Mouse (Mus musculus) neural tube, embryonic 15.5 days (tissue): ENCODE results near the gene Ptpro. TPM values are rescaled to one million over a fixed set of nuclear protein-coding genes. Genes with fewer than 3 reads are reported as not detected.

Experiments used
- ATAC-seq: fragments of 200-750 bp; cut with Nextera tagmentation; 2 replicates; pipeline ENCODE4 v1.8.0; 2017; ENCODE audit warnings: mild to moderate bottlenecking, moderate TSS enrichment, moderate library complexity; ENCODE audit not compliant: low FRiP score
- H3K27ac ChIP-seq: fragments of 300-500 bp; sonication (generic); replicated peaks from 2 replicates; pipeline ENCODE4 v1.5.1; 2015; ENCODE audit warnings: mild to moderate bottlenecking, inconsistent platforms
- H3K27me3 ChIP-seq: fragments of 300-500 bp; sonication (generic); replicated peaks from 2 replicates; pipeline ENCODE4 v1.6.1; 2015; ENCODE audit warnings: inconsistent platforms
- H3K36me3 ChIP-seq: fragments of 300-500 bp; sonication (generic); 2 replicates; pipeline ENCODE4 v1.6.1; 2015; ENCODE audit warnings: inconsistent platforms
- H3K4me1 ChIP-seq: fragments of 300-500 bp; sonication (generic); 2 replicates; pipeline ENCODE4 v1.6.1; 2015; ENCODE audit warnings: inconsistent platforms
- H3K4me2 ChIP-seq: fragments of 300-500 bp; sonication (generic); 2 replicates; pipeline ENCODE4 v1.6.1; 2015; ENCODE audit warnings: inconsistent platforms, mild to moderate bottlenecking, moderate library complexity
- H3K4me3 ChIP-seq: fragments of 300-500 bp; sonication (generic); replicated peaks from 2 replicates; pipeline ENCODE4 v1.5.1; 2015; ENCODE audit warnings: mild to moderate bottlenecking, inconsistent platforms
- H3K9ac ChIP-seq: fragments of 300-500 bp; sonication (generic); replicated peaks from 2 replicates; pipeline ENCODE4 v1.6.1; 2015; ENCODE audit warnings: mild to moderate bottlenecking, inconsistent platforms
- H3K9me3 ChIP-seq: fragments of 300-500 bp; sonication (generic); replicated peaks from 2 replicates; pipeline ENCODE4 v1.6.1; 2016; ENCODE audit warnings: inconsistent platforms
- WGBS: fragments of 180-500 bp; shearing (Covaris S2); methylation state at CpG from one replicate; pipeline ENCODE4 v1.1.7; 2015; ENCODE audit warnings: mixed read lengths; 5-methylcytosine and 5-hydroxymethylcytosine counted together
- polyA plus RNA-seq: library from polyadenylated mRNA; unstranded; fragments of >200 nt; fragmentation: Nextera tagmentation; extraction: Ambion mirVana; gene quantifications from 2 replicates; pipeline ENCODE4 v1.2.1, GENCODE M21; 2015

Gene Ptpro
- polyA plus RNA-seq, 1 experiment from 2014 or later = 49.5 TPM

- Histone ChIP-seq H3K27ac (no peak overlapping the region), H3K9ac (no peak overlapping the region), H3K36me3 (no peaks in the 10 kb centered on the region), H3K27me3 (no peaks in the 10 kb centered on the region), H3K4me1 (no peaks in the 10 kb centered on the region), H3K9me3 (no peaks in the 10 kb centered on the region; the same call in 1 of the 2 replicates), H3K4me2 (no peak overlapping the region), H3K4me3 (no peak overlapping the region)
- 60% methylated on average over 20 of the region's 20 CpGs for WGBS
- ATAC-seq = no peak
These were observed 43.1 kb downstream of the Ptpro start for GRCm38 (mm10) chr6:137294973-137295820.

DNA sequence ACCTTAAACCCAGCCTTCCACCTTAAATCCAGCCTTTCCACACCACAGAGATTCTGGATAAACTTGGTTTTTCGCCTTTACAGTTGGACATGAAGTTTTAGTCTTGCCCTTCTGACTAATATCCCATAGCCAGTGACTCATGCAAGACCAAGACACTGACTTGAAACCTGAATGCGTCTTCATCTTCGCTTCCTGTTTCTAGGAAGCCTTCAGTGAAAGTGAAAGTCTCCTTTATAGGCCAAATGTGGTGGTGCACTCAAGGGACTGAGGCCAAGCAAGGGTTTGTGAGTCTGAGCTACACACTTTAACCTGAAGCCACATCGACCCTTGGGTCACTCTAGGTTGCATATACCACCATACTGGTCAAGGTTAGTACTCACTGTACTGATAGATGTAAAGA lies 50.4 kb downstream of the Ptpro start:
- H3K9me3 ChIP-seq = no peaks in the 10 kb centered on the region; the same call in 1 of the 2 replicates
- H3K9ac ChIP-seq = no peak overlapping the region
- no peak for ATAC-seq
- no peak overlapping the region for H3K4me2 ChIP-seq
- no peak overlapping the region for H3K27ac ChIP-seq
- no peaks in the 10 kb centered on the region for H3K4me1 ChIP-seq
- 86% methylated on average over 4 of the region's 4 CpGs for WGBS
- peaks cover 4% of the 10 kb centered on the region for H3K36me3 ChIP-seq
- no peaks in the 10 kb centered on the region for H3K27me3 ChIP-seq
- no peak overlapping the region for H3K4me3 ChIP-seq

DNA sequence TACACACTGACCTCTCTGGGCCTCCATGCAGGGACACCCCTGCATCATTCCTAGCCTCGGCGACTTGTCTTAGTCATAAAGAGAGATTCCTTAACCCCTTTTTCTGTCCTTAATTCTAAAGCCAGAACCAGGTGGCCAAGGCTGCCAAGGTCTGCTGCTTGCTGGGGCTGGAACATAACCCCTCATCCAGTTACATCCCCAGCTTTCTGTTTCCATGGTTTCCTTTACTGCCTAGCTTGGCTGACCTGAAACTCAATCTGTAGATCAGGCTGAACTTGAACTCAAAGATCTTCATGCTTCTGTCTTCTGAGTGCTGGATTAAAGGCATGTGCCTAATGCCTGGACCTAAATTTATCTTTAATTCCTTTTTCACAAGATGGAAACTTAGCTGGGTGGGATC lies 51.7 kb downstream of the Ptpro start:
- Histone ChIP-seq H3K27me3 (no peaks in the 10 kb centered on the region), H3K36me3 (peaks cover 4% of the 10 kb centered on the region), H3K4me3 (no peak overlapping the region), H3K9ac (no peak overlapping the region), H3K4me1 (no peaks in the 10 kb centered on the region), H3K27ac (no peak overlapping the region), H3K4me2 (no peak overlapping the region), H3K9me3 (no peaks in the 10 kb centered on the region; the same call in 1 of the 2 replicates)
- no peak for ATAC-seq
- 91% methylated on average over 2 of the region's 2 CpGs for WGBS

DNA sequence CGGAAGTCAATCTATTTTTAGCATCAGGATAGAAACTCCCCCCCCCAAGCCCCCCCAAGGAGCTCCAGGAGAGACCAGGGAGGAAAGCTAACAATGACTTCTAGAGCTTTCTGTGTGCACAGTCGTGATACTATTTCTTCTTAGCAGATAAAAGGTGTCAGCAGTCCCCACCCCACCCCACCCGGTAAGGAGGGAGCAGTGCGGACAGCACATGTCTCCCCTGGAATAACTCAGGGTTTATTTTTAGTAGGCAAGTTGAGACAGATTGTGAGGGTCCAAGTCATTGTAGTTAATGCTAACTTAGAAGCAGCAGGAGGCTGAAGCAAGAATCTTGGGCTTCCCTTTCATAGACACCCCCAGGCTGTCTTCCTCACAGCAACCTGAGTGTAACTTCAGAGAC lies 63.1 kb downstream of the Ptpro start:
- no peak overlapping the region for H3K4me2 ChIP-seq
- H3K9ac ChIP-seq = no peak overlapping the region
- 0 out of 2 replicates have a peak, but pooled peaks cover 5% of the 10 kb centered on the region for H3K4me1 ChIP-seq
- no peaks in the 10 kb centered on the region for H3K36me3 ChIP-seq
- no peak overlapping the region for H3K27ac ChIP-seq
- H3K4me3 ChIP-seq = no peak overlapping the region
- H3K27me3 ChIP-seq = no peaks in the 10 kb centered on the region
- H3K9me3 ChIP-seq = no peaks in the 10 kb centered on the region
- WGBS = 59% methylated on average over 4 of the region's 4 CpGs
- no peak for ATAC-seq

GRCm38 (mm10) chr6:137316358-137316757 lies 64.2 kb downstream of the Ptpro start:
- 0 out of 2 replicates have a peak, but pooled peaks cover 5% of the 10 kb centered on the region for H3K4me1 ChIP-seq
- H3K9ac ChIP-seq = no peak overlapping the region
- no peak overlapping the region for H3K4me2 ChIP-seq
- no peak for ATAC-seq
- H3K27me3 ChIP-seq = no peaks in the 10 kb centered on the region
- 84% methylated on average over 6 of the region's 6 CpGs for WGBS
- H3K27ac ChIP-seq = no peak overlapping the region
- H3K36me3 ChIP-seq = no peaks in the 10 kb centered on the region
- no peak overlapping the region for H3K4me3 ChIP-seq
- H3K9me3 ChIP-seq = no peaks in the 10 kb centered on the region

DNA sequence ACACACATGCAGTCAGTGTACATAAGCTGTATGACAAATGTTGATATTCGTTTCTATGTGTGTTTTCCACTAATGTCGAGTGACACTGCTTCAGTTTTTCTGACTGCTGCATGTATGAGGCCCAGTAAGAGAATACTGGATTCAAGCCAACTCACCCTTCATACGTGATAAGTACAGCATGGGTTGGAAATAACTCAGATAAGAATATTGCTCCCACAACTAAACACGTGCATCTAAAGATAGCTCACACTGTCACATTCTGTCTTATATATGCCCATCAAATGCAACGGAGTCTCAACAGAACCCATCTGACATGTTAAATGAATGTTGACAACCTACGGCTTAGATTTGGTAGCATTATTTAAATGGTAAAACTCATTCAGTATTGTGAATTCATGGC lies 65.4 kb downstream of the Ptpro start:
- Histone ChIP-seq H3K36me3 (no peaks in the 10 kb centered on the region), H3K4me2 (no peak overlapping the region), H3K4me1 (0 out of 2 replicates have a peak, but pooled peaks cover 5% of the 10 kb centered on the region), H3K4me3 (no peak overlapping the region), H3K27ac (no peak overlapping the region), H3K9ac (no peak overlapping the region), H3K27me3 (no peaks in the 10 kb centered on the region), H3K9me3 (no peaks in the 10 kb centered on the region)
- ATAC-seq = no peak
- WGBS = 90% methylated on average over 6 of the region's 6 CpGs

DNA sequence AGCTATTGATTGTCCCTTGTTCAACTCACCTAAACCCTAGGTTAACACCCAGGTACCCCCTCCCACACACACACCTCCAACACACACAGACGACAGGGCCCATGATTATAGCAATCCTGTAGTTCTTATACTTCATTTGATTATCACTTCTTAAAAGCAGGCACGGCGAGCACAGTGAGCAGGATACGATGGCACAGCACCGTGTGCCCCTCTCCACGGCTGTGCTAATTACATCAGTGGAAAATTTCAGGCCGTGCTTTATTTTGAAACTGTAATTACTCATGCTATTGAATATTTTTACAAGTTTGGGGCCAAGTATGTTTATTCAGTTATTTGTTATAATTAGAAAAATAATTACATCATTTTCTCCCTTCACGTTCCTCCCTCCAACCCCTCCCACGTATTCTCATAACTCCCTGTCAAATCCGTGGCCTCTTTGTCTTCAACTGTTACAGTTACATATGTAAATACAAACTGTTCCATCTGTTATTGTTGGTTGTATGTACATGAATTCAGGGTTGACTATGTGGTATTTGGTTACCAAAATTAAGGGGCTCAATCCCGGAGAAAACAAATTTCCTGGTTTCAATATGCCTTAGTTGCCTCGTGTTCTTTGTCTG lies 66.2 kb downstream of the Ptpro start:
- 92% methylated on average over 12 of the region's 12 CpGs for WGBS
- H3K4me3 ChIP-seq = no peak overlapping the region
- no peak overlapping the region for H3K9ac ChIP-seq

GRCm38 (mm10) chr6:137319658-137320057 lies 67.5 kb downstream of the Ptpro start:
- ATAC-seq = no peak
- H3K27ac ChIP-seq = no peak overlapping the region
- H3K4me1 ChIP-seq = peaks cover 5% of the 10 kb centered on the region; the same call in 1 of the 2 replicates
- 32% methylated on average over 1 of the region's 1 CpGs for WGBS
- no peaks in the 10 kb centered on the region for H3K9me3 ChIP-seq
- H3K36me3 ChIP-seq = no peaks in the 10 kb centered on the region
- H3K4me2 ChIP-seq = no peak overlapping the region
- no peak overlapping the region for H3K4me3 ChIP-seq
- H3K27me3 ChIP-seq = no peaks in the 10 kb centered on the region
- H3K9ac ChIP-seq = no peak overlapping the region

More for the DNA sequence above, 66.2 kb downstream of the Ptpro start:
- H3K27me3 ChIP-seq = no peaks in the 10 kb centered on the region
- no peak overlapping the region for H3K4me2 ChIP-seq
- no peak for ATAC-seq
- H3K36me3 ChIP-seq = no peaks in the 10 kb centered on the region
- H3K4me1 ChIP-seq = peaks cover 5% of the 10 kb centered on the region; the same call in 1 of the 2 replicates
- no peak overlapping the region for H3K27ac ChIP-seq
- H3K9me3 ChIP-seq = no peaks in the 10 kb centered on the region

- Histone ChIP-seq H3K27ac (no peak overlapping the region), H3K27me3 (no peaks in the 10 kb centered on the region), H3K36me3 (no peaks in the 10 kb centered on the region; the same call in 1 of the 2 replicates), H3K4me3 (no peak overlapping the region), H3K4me2 (no peak overlapping the region), H3K9ac (no peak overlapping the region), H3K9me3 (no peaks in the 10 kb centered on the region), H3K4me1 (peaks cover 9% of the 10 kb centered on the region; the same call in 1 of the 2 replicates)
- WGBS = 30% methylated on average over 9 of the region's 9 CpGs
- ATAC-seq = no peak
These were observed 75.6 kb downstream of the Ptpro start for GRCm38 (mm10) chr6:137327718-137328117.

DNA sequence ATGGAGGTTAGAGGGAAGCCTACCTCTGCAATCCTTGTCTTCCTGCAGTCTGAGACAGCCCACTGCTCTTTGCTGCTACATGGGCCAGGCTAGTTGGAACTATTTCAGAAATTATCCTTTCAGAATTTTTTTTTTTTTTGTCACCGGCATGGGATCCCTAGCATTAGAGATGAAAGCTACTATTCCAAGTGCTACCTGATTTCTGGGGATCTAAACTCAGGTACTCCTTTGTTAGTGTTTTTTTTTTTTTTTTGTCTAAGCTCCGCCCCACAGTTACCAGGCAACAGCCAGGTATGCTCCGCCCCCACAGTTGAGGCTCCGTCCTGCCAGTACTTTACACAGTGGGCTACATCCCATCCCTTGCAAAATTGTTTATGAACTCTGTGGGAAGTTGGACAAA lies 76.1 kb downstream of the Ptpro start:
- Histone ChIP-seq H3K27me3 (no peaks in the 10 kb centered on the region), H3K9me3 (no peaks in the 10 kb centered on the region), H3K9ac (no peak overlapping the region), H3K4me1 (peaks cover 9% of the 10 kb centered on the region; the same call in 1 of the 2 replicates), H3K36me3 (no peaks in the 10 kb centered on the region; the same call in 1 of the 2 replicates), H3K4me3 (no peak overlapping the region), H3K4me2 (no peak overlapping the region), H3K27ac (no peak overlapping the region)
- 69% methylated on average over 4 of the region's 4 CpGs for WGBS
- no peak for ATAC-seq

DNA sequence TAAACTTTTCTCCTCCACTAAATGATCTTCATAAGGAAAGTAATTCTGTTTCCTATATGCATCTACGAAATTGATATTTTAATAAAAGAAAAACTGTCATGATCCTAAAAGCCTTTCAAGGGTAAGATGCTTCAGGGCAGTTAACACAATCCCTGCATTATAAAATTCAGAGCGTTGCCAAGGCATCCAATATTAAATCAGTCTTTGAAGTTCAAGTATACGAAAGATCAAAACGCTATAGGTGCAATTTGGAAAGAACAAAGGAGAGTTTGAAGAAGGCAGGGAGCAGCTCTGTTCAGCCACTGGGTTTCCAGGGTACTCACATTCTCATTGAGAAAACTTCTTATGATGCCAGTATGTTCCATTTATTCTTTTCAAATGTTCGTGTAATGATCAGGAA lies 78.7 kb downstream of the Ptpro start:
- Histone ChIP-seq H3K9ac (no peak overlapping the region), H3K4me1 (0 out of 2 replicates have a peak, but pooled peaks cover 9% of the 10 kb centered on the region), H3K27ac (no peak overlapping the region), H3K27me3 (no peaks in the 10 kb centered on the region), H3K4me2 (no peak overlapping the region), H3K4me3 (no peak overlapping the region), H3K36me3 (no peaks in the 10 kb centered on the region; the same call in 1 of the 2 replicates), H3K9me3 (no peaks in the 10 kb centered on the region)
- 62% methylated on average over 5 of the region's 5 CpGs for WGBS
- no peak for ATAC-seq

GRCm38 (mm10) chr6:137331826-137332225 lies 79.7 kb downstream of the Ptpro start:
- no peak overlapping the region for H3K27ac ChIP-seq
- no peak overlapping the region for H3K4me2 ChIP-seq
- H3K9ac ChIP-seq = no peak overlapping the region
- 0 out of 2 replicates have a peak, but pooled peaks cover 7% of the 10 kb centered on the region for H3K4me1 ChIP-seq
- H3K27me3 ChIP-seq = no peaks in the 10 kb centered on the region
- H3K36me3 ChIP-seq = no peaks in the 10 kb centered on the region; the same call in 1 of the 2 replicates
- H3K9me3 ChIP-seq = no peaks in the 10 kb centered on the region
- H3K4me3 ChIP-seq = no peak overlapping the region
- 79% methylated on average over 3 of the region's 3 CpGs for WGBS
- no peak for ATAC-seq
